Mouse (Mus musculus): ENCODE data around the gene Pold2.

- TF ChIP-seq CTCF (IDR thresholded peaks at IDR 0.05; ENCODE audit: low read depth, low read length): no peak
- TF ChIP-seq POLR2A (IDR thresholded peaks at IDR 0.05; ENCODE audit: borderline replicate concordance, low read depth, low read length): no peak
Measured at GRCm38 (mm10) chr11:5869331-5869730, 8.8 kb downstream of the Pold2 start.

Data from bone marrow macrophage, adult 2 months (primary cell).